Mouse (Mus musculus): ENCODE results near the gene Hoxd8.

Gene Hoxd8

DNA sequence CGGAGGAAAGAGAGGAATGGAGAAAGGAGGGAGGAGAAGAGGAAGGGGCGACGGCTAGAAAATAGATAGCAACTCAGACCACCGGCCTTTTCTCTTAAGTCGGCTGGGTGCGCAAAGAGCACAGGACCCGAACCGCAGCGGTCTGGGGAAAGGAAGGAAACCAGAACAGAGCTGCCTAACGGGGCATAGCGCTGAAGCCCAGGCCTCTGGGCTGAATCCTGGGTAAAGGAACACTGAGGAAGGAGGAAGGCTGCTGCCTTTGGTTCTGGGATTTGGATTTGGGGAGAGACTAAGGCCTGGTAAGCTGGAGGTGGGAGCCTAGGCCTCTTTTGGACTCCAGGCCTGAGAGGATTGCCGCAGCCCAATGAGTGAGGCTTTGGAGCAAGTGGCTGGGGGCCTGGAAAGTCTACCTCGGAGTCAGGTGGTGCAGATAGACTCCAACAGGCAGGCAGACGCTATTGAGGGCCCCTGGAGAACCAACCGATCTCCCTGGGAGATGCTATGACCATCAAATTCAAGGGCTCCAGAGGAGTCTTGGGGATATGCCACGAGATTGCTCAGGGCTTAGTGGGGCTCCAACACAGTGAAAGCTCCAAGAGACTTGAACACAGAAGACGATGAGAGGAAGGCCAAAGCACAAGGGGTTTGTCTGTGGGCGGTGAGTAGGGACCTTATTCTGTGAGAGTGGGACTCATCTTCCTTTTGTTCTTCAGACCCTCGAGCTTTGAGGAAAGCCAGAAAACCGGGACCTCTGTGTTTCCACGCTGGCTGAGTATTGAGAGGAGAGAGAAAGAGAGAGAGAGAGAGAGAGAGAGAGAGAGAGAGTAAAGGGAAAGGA is 23.6 kb upstream of the Hoxd8 start:
- in situ Hi-C loops (cut with MboI; ENCODE audit: low pct_unique_long_range_greater_than_20kb in 1 of 2, low sequenced_read_pairs in 2 of 2, unreplicated experiment in 1 of 2) = loop anchor here (10.0 to 25.0 kb wide), 2 partner anchors 54 to 907 kb away; no protein-coding TSS in a partner anchor

- in situ Hi-C loops (cut with MboI; ENCODE audit: low pct_unique_long_range_greater_than_20kb in 1 of 2, low sequenced_read_pairs in 2 of 2, unreplicated experiment in 1 of 2) = loop anchor here (10.0 to 25.0 kb wide), 2 partner anchors 53 to 905 kb away; no protein-coding TSS in a partner anchor
Measured at GRCm38 (mm10) chr2:74681594-74682531, 22.6 kb upstream of the Hoxd8 start.

DNA sequence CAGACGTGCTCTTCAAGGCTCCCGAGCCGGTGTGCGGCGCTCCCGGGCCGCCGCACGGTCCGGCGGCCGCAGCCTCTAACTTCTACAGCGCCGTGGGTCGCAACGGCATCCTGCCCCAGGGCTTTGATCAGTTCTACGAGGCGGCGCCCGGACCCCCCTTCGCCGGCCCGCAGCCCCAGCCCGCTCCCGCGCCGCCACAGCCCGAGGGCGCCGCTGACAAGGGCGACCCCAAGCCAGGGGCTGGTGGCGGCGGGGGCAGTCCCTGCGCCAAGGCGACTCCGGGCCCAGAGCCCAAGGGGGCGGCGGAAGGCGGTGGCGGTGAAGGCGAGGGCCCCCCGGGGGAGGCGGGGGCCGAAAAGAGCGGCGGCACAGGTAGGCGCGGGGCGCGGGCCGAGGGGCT is 21.6 kb upstream of the Hoxd8 start:
- in situ Hi-C loops (cut with MboI; ENCODE audit: low pct_unique_long_range_greater_than_20kb in 1 of 2, low sequenced_read_pairs in 2 of 2, unreplicated experiment in 1 of 2) = loop anchor here (10.0 to 25.0 kb wide), 2 partner anchors 52 to 905 kb away; no protein-coding TSS in a partner anchor

- in situ Hi-C loops (cut with MboI; ENCODE audit: low pct_unique_long_range_greater_than_20kb in 1 of 2, low sequenced_read_pairs in 2 of 2, unreplicated experiment in 1 of 2) = loop anchor here (10.0 to 25.0 kb wide), 2 partner anchors 51 to 904 kb away; no protein-coding TSS in a partner anchor
Measured at GRCm38 (mm10) chr2:74683471-74683951, 20.9 kb upstream of the Hoxd8 start.

- in situ Hi-C loops (cut with MboI; ENCODE audit: low pct_unique_long_range_greater_than_20kb in 1 of 2, low sequenced_read_pairs in 2 of 2, unreplicated experiment in 1 of 2) = loop anchor here (10.0 to 25.0 kb wide), 2 partner anchors 51 to 903 kb away; no protein-coding TSS in a partner anchor
Measured at GRCm38 (mm10) chr2:74684106-74684505, 20.3 kb upstream of the Hoxd8 start.

DNA sequence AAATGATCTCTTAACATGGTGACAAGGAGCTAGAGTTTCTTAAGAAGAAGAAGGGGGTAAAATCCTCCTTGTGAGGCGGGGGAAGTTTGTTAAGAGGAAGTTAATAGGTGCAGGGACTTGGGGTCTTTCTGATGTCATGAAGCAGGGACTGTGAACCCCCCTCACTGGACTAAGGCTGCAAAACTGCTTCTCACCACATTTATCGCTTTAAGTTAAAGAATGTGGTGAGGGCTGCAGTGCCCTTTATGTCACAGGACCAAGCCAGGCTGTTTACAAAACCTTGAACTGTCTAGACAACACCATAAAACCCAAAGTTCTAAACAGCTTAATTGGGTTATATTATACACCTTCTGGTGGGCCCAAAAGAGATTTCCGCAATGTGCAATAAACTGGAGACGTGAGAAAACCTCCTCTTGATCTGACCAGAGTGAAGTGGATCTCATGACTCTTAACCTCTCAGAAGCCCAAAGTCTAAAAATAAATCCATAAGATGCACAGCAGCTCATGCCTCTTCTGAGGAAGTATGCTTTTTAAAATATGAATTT is 19.3 kb upstream of the Hoxd8 start:
- in situ Hi-C loops (cut with MboI; ENCODE audit: low pct_unique_long_range_greater_than_20kb in 1 of 2, low sequenced_read_pairs in 2 of 2, unreplicated experiment in 1 of 2) = loop anchor here (10.0 to 25.0 kb wide), 2 partner anchors 50 to 902 kb away; no protein-coding TSS in a partner anchor

GRCm38 (mm10) chr2:74686301-74686987 is 18.0 kb upstream of the Hoxd8 start:
- in situ Hi-C loops (cut with MboI; ENCODE audit: low pct_unique_long_range_greater_than_20kb in 1 of 2, low sequenced_read_pairs in 2 of 2, unreplicated experiment in 1 of 2) = loop anchor here (10.0 to 25.0 kb wide), 2 partner anchors 48 to 901 kb away; no protein-coding TSS in a partner anchor

- in situ Hi-C loops (cut with MboI; ENCODE audit: low pct_unique_long_range_greater_than_20kb in 1 of 2, low sequenced_read_pairs in 2 of 2, unreplicated experiment in 1 of 2) = loop anchor here (10.0 to 25.0 kb wide), 2 partner anchors 48 to 900 kb away; no protein-coding TSS in a partner anchor
Measured at GRCm38 (mm10) chr2:74686988-74687697, 17.3 kb upstream of the Hoxd8 start.

GRCm38 (mm10) chr2:74687698-74688555 is 16.5 kb upstream of the Hoxd8 start:
- in situ Hi-C loops (cut with MboI; ENCODE audit: low pct_unique_long_range_greater_than_20kb in 1 of 2, low sequenced_read_pairs in 2 of 2, unreplicated experiment in 1 of 2) = loop anchor here (10.0 to 25.0 kb wide), 2 partner anchors 47 to 899 kb away; no protein-coding TSS in a partner anchor

- in situ Hi-C loops (cut with MboI; ENCODE audit: low pct_unique_long_range_greater_than_20kb in 1 of 2, low sequenced_read_pairs in 2 of 2, unreplicated experiment in 1 of 2) = loop anchor here (10.0 to 25.0 kb wide), 2 partner anchors 46 to 898 kb away; no protein-coding TSS in a partner anchor
Measured at GRCm38 (mm10) chr2:74688795-74689573, 15.4 kb upstream of the Hoxd8 start.

DNA sequence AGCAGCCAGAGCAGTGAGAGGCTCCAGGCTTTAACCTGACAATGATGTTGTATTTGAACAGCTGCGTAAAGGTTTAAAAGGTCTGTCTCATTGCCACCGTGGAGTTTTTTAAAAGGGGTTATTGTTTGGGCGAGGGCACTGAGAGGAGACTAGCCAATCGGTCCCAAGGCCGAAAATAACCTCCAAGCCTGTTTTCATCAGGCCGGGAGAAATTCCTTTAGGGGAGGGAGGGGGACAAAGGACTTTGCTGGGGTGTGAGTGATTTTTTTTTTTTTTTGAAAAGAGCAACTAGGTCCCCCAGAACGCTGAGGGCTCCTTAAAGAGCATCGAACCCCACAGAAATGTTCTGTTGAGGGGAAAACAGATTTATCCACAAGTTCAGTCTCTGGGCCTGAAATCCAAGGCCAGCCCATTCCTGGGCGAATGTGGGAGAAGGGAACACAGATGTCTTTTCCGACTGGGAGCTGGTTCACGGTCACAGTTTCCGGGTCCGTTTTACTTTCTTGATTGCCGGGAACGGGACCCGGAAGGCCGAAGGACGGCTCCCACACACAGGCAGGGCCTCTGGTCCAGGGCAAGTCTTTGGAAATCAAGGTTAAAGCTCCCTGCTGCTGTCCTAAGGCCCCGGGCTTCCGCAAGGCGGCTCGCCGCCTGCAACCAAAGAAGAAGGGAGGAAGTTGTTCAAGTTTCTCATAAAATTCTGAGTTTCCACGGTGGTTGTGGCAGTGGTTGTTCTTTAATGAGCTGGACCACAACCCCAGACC is 14.7 kb upstream of the Hoxd8 start:
- in situ Hi-C loops (cut with MboI; ENCODE audit: low pct_unique_long_range_greater_than_20kb in 1 of 2, low sequenced_read_pairs in 2 of 2, unreplicated experiment in 1 of 2) = loop anchor here (10.0 to 25.0 kb wide), 4 partner anchors 45 to 898 kb away; no protein-coding TSS in a partner anchor

DNA sequence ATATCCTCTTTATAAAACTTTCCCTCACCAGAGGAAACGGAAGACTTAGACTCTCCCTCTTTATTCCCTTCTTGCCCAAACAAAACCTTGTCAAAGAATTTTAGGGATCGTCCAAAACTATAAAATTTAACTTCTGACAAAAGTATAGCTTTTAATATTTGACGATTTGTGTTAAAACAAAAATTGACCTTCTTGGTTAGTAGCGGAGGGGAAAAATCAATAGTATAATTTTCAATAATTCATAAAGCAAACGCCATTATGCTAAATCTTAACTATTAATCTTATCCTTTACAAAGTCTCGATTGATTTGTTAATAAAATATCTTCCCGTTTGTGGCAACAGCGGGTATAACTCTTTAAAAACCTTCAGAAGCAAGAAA is 14.1 kb upstream of the Hoxd8 start:
- in situ Hi-C loops (cut with MboI; ENCODE audit: low pct_unique_long_range_greater_than_20kb in 1 of 2, low sequenced_read_pairs in 2 of 2, unreplicated experiment in 1 of 2) = loop anchor here (10.0 to 25.0 kb wide), 3 partner anchors 274 to 897 kb away; no protein-coding TSS in a partner anchor

GRCm38 (mm10) chr2:74691022-74691951 is 13.1 kb upstream of the Hoxd8 start, which contains the start of gene Hoxd10:
TSS of gene Hoxd10 (plus strand) at chr2:74691924.
- in situ Hi-C loops (cut with MboI; ENCODE audit: low pct_unique_long_range_greater_than_20kb in 1 of 2, low sequenced_read_pairs in 2 of 2, unreplicated experiment in 1 of 2) = loop anchor here (10.0 to 25.0 kb wide), 3 partner anchors 274 to 896 kb away; no protein-coding TSS in a partner anchor
